Mouse (Mus musculus) kidney, postnatal 36 days (tissue): ENCODE results near the gene Arl15.

Source experiments
- DNase-seq, 2 experiments: peaks; one replicate each; pipeline ENCODE4 v3.0.0; 2021 to 2022; ENCODE audit warnings: mixed read lengths in 2 of 2

The Arl15 gene

GRCm38 (mm10) chr13:114075724-114076384, 281.5 kb downstream of the Arl15 start:
- DNase-seq = peak; percentile 13 to 50

- DNase-seq = no peak
Measured at GRCm38 (mm10) chr13:114077181-114077580, 282.9 kb downstream of the Arl15 start.

GRCm38 (mm10) chr13:114077584-114078270, 283.4 kb downstream of the Arl15 start:
- no peak for DNase-seq

- DNase-seq = no peak
Measured at GRCm38 (mm10) chr13:114078851-114079250, 284.5 kb downstream of the Arl15 start.

GRCm38 (mm10) chr13:114079751-114080150, 285.4 kb downstream of the Arl15 start:
- DNase-seq = no peak

- no peak for DNase-seq
Measured at GRCm38 (mm10) chr13:114080491-114080890, 286.2 kb downstream of the Arl15 start.

GRCm38 (mm10) chr13:114083570-114084138, 289.3 kb downstream of the Arl15 start:
- DNase-seq = no peak

GRCm38 (mm10) chr13:114085442-114085841, 291.1 kb downstream of the Arl15 start:
- DNase-seq = peak in 1 of 2 experiments; percentile 12

- no peak for DNase-seq
Measured at GRCm38 (mm10) chr13:114086325-114086724, 292.0 kb downstream of the Arl15 start.

GRCm38 (mm10) chr13:114086801-114087200, 292.5 kb downstream of the Arl15 start:
- DNase-seq = no peak

- DNase-seq = peak; percentile 54 to 66
Measured at GRCm38 (mm10) chr13:114087696-114088465, 293.6 kb downstream of the Arl15 start.

GRCm38 (mm10) chr13:114090786-114091185, 296.5 kb downstream of the Arl15 start:
- DNase-seq = no peak

- no peak for DNase-seq
Measured at GRCm38 (mm10) chr13:114091231-114091630, 296.9 kb downstream of the Arl15 start.

- no peak for DNase-seq
Measured at GRCm38 (mm10) chr13:114094151-114094875, 300.0 kb downstream of the Arl15 start.

GRCm38 (mm10) chr13:114095440-114095839, 301.1 kb downstream of the Arl15 start:
- DNase-seq = no peak

GRCm38 (mm10) chr13:114096386-114096785, 302.1 kb downstream of the Arl15 start:
- no peak for DNase-seq

GRCm38 (mm10) chr13:114101155-114101554, 306.9 kb downstream of the Arl15 start:
- DNase-seq = no peak

- no peak for DNase-seq
Measured at GRCm38 (mm10) chr13:114106083-114106482, 311.8 kb downstream of the Arl15 start.

- DNase-seq = no peak
Measured at GRCm38 (mm10) chr13:114107499-114107898, 313.2 kb downstream of the Arl15 start.

- no peak for DNase-seq
Measured at GRCm38 (mm10) chr13:114109441-114109840, 315.1 kb downstream of the Arl15 start.

- no peak for DNase-seq
Measured at GRCm38 (mm10) chr13:114109845-114110244, 315.5 kb downstream of the Arl15 start.

GRCm38 (mm10) chr13:114113516-114113915, 319.2 kb downstream of the Arl15 start:
- DNase-seq = no peak

- DNase-seq = no peak
Measured at GRCm38 (mm10) chr13:114114586-114114985, 320.3 kb downstream of the Arl15 start.
